Mouse (Mus musculus): ENCODE data around the gene Fgf8.

- no peak for TF ChIP-seq CTCF (IDR thresholded peaks at IDR 0.05; ENCODE audit: insufficient read depth, low read length)
- no peak for TF ChIP-seq POLR2A (IDR thresholded peaks at IDR 0.05; ENCODE audit: borderline replicate concordance, extremely low read depth, low read depth, low read length)
Measured at GRCm38 (mm10) chr19:45775486-45775885, 32.8 kb upstream of the Fgf8 start.

Data from lung, adult 2 months (tissue).